Mouse (Mus musculus): Measurements from ENCODE around the gene Tmem203. TPM values are rescaled to one million over a fixed set of nuclear protein-coding genes. Genes with fewer than 3 reads are reported as not detected.

The Tmem203 gene
- total and polyA plus RNA-seq, 3 experiments: 21.2 to 28.3 (median 21.5) TPM

- no peaks in the 10 kb centered on the region for H3K9me3 ChIP-seq (replicated peaks; ENCODE audit: low read length)
- TF ChIP-seq POLR2AphosphoS2 (IDR thresholded peaks at IDR 0.05; ENCODE audit: low read depth, low read length) (no peak), TBP (conservative IDR thresholded peaks at IDR 0.05; ENCODE audit: low read depth, low read length) (no peak), PAX5 (IDR thresholded peaks at IDR 0.05; ENCODE audit: low read length) (no peak), TCF12 (IDR thresholded peaks at IDR 0.05; ENCODE audit: low read depth, low read length) (no peak), MAFK (IDR thresholded peaks at IDR 0.05; ENCODE audit: insufficient replicate concordance, low read length) (no peak), CTCF (conservative IDR thresholded peaks at IDR 0.05 in 1 of 2, IDR thresholded peaks at IDR 0.05 in 1 of 2; ENCODE audit: low read depth in 2 of 2, low read length in 2 of 2) (no peak), RCOR1 (conservative IDR thresholded peaks at IDR 0.05; ENCODE audit: low read depth, low read length) (no peak), NRF1 (IDR thresholded peaks at IDR 0.05; ENCODE audit: low read depth, low read length) (no peak)
- no peak for DNase-seq (ENCODE audit: extremely low read depth)
- H3K27ac ChIP-seq (ENCODE audit: insufficient read depth, low read depth): no peak overlapping the region
- dilution Hi-C loops (cut with MboI; ENCODE audit: extremely low pct_ligation_motif_present, extremely low pct_unique_long_range_greater_than_20kb, low sequenced_read_pairs): no loop called here
- peaks cover 3% of the 10 kb centered on the region for H3K27me3 ChIP-seq (replicated peaks)
- peaks cover 13 to 29% of the 10 kb centered on the region in 2 experiments for H3K4me1 ChIP-seq (ENCODE audit: control insufficient read depth in 1 of 2, insufficient read depth in 2 of 2)
- H3K36me3 ChIP-seq (replicated peaks in 1 of 2; ENCODE audit: control insufficient read depth in 1 of 2, insufficient read depth in 1 of 2, low read length in 1 of 2): peaks cover 29 to 40% of the 10 kb centered on the region in 2 experiments
- peak overlapping the region; percentile 78 to 93 (median 89) for H3K4me3 ChIP-seq (replicated peaks in 1 of 3; ENCODE audit: low read depth in 2 of 3, low read length in 2 of 3, poor library complexity in 1 of 3)
- H3K79me2 ChIP-seq (replicated peaks; ENCODE audit: control insufficient read depth, extremely low read depth, insufficient read depth, poor library complexity, severe bottlenecking): peaks cover 23% of the 10 kb centered on the region
- H3K4me2 ChIP-seq (ENCODE audit: insufficient read depth, low read depth, poor library complexity, severe bottlenecking): peak overlapping the region; percentile 89
- in situ Hi-C loops (cut with MboI; ENCODE audit: low pct_ligation_motif_present, low pct_unique_long_range_greater_than_20kb, low sequenced_read_pairs): no loop called here
- peak overlapping the region; percentile 84 for H3K9ac ChIP-seq (ENCODE audit: insufficient read depth, low read depth)
These were observed 44.6 kb upstream of the Tmem203 start for GRCm38 (mm10) chr2:25210686-25211085.

DNA sequence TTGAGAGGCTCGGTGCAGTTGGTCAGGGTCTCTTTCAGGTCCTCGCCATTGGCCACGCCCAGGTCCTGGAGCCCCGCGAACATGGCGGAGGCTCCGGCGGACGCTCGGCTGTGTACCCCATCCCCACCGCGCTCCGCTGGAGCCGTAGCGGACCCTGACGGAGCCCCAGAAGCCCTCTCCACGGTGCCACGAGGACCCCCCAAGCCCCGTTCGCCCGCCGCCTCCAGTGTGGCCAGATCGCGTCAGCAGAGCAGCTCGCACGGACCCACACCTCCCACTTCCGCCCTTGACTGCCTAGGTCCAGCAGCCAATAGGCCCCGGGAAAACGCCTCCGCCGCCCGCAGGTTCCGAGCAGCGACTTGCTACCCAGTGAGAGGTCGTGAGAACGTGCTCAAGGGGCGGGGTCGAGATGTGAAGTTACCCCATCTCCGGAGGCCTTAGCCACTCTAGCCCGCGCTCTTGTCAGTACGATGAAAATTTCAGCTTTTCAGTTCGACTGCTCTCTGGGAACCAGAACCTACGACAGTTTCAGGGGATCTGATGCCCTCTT, 44.0 kb upstream of the Tmem203 start, which contains the start of gene Nelfb:
Gene Nelfb (minus strand): TSS at position 369 of the 550 bp plus-strand sequence.
- H3K79me2 ChIP-seq (replicated peaks; ENCODE audit: control insufficient read depth, extremely low read depth, insufficient read depth, poor library complexity, severe bottlenecking): peaks cover 23% of the 10 kb centered on the region
- peaks cover 11 to 29% of the 10 kb centered on the region in 2 experiments for H3K4me1 ChIP-seq (ENCODE audit: control insufficient read depth in 1 of 2, insufficient read depth in 2 of 2)
- no peaks in the 10 kb centered on the region for H3K9me3 ChIP-seq (replicated peaks; ENCODE audit: low read length)
- peak within 1 kb of the TSS; percentile 89 for H3K4me2 ChIP-seq (ENCODE audit: insufficient read depth, low read depth, poor library complexity, severe bottlenecking)
- in situ Hi-C loops (cut with MboI; ENCODE audit: low pct_ligation_motif_present, low pct_unique_long_range_greater_than_20kb, low sequenced_read_pairs): no loop called here
- peaks cover 23 to 35% of the 10 kb centered on the region in 2 experiments for H3K36me3 ChIP-seq (replicated peaks in 1 of 2; ENCODE audit: control insufficient read depth in 1 of 2, insufficient read depth in 1 of 2, low read length in 1 of 2)
- peak within 1 kb of the TSS; percentile 56 for H3K27ac ChIP-seq (ENCODE audit: insufficient read depth, low read depth)
- dilution Hi-C loops (cut with MboI; ENCODE audit: extremely low pct_ligation_motif_present, extremely low pct_unique_long_range_greater_than_20kb, low sequenced_read_pairs): no loop called here
- H3K9ac ChIP-seq (ENCODE audit: insufficient read depth, low read depth): peak within 1 kb of the TSS; percentile 84
- DNase-seq (ENCODE audit: extremely low read depth): peak; percentile 95
- peaks cover 4% of the 10 kb centered on the region for H3K27me3 ChIP-seq (replicated peaks)
- peak within 1 kb of the TSS; percentile 78 to 93 (median 89) for H3K4me3 ChIP-seq (replicated peaks in 1 of 3; ENCODE audit: low read depth in 2 of 3, low read length in 2 of 3, poor library complexity in 1 of 3)
- no peak for TF ChIP-seq RAD21 (IDR thresholded peaks at IDR 0.05; ENCODE audit: low read depth, low read length)
- TF ChIP-seq GABPA (IDR thresholded peaks at IDR 0.05; ENCODE audit: insufficient replicate concordance, low read depth, low read length): peak; percentile 40; the same call in 1 of the 2 replicates
- 0 out of 2 replicates have a peak, but pooled peaks have one; percentile 27 for TF ChIP-seq CHD2 (IDR thresholded peaks at IDR 0.05; ENCODE audit: low read length)
- peak; percentile 74 for TF ChIP-seq MAX (IDR thresholded peaks at IDR 0.05; ENCODE audit: low read length)
- peak; percentile 74 for TF ChIP-seq MEF2A (IDR thresholded peaks at IDR 0.05; ENCODE audit: borderline replicate concordance, low read depth, low read length)
- peak; percentile 62 for TF ChIP-seq NRF1 (IDR thresholded peaks at IDR 0.05; ENCODE audit: low read depth, low read length)
- peak; percentile 91 for TF ChIP-seq TCF12 (IDR thresholded peaks at IDR 0.05; ENCODE audit: low read depth, low read length)
- peak; percentile 92 for TF ChIP-seq IRF4 (IDR thresholded peaks at IDR 0.05; ENCODE audit: low read depth, low read length)
- peak; percentile 97 for TF ChIP-seq MXI1 (IDR thresholded peaks at IDR 0.05; ENCODE audit: low read depth, low read length)
- no peak for TF ChIP-seq ZKSCAN1 (IDR thresholded peaks at IDR 0.05; ENCODE audit: borderline replicate concordance, low read depth, low read length)
- TF ChIP-seq MAFK (IDR thresholded peaks at IDR 0.05; ENCODE audit: insufficient replicate concordance, low read length): no peak
- TF ChIP-seq E2F4 (IDR thresholded peaks at IDR 0.05; ENCODE audit: insufficient replicate concordance, low read depth, low read length): peak; percentile 55; the same call in 1 of the 2 replicates
- peak; percentile 83 for TF ChIP-seq BHLHE40 (IDR thresholded peaks at IDR 0.05; ENCODE audit: low read depth, low read length)
- TF ChIP-seq POLR2AphosphoS2 (IDR thresholded peaks at IDR 0.05; ENCODE audit: low read depth, low read length): no peak; the same call in 1 of the 2 replicates
- TF ChIP-seq ETS1 (conservative IDR thresholded peaks at IDR 0.05; ENCODE audit: low read depth, low read length): peak; percentile 19; the same call in 1 of the 2 replicates
- TF ChIP-seq USF1 (IDR thresholded peaks at IDR 0.05; ENCODE audit: low read depth, low read length): 0 out of 2 replicates have a peak, but pooled peaks have one; percentile 2
- TF ChIP-seq SMC3 (IDR thresholded peaks at IDR 0.05; ENCODE audit: low read depth, low read length): no peak
- peak; percentile 93 for TF ChIP-seq HCFC1 (IDR thresholded peaks at IDR 0.05; ENCODE audit: low read depth, low read length)
- TF ChIP-seq NELFE (IDR thresholded peaks at IDR 0.05; ENCODE audit: low read depth, low read length): peak; percentile 86
- TF ChIP-seq ELF1 (IDR thresholded peaks at IDR 0.05; ENCODE audit: low read depth, low read length): peak; percentile 94
- TF ChIP-seq ZNF384 (IDR thresholded peaks at IDR 0.05; ENCODE audit: low read depth, low read length): no peak
- no peak for TF ChIP-seq CHD1 (IDR thresholded peaks at IDR 0.05; ENCODE audit: low read depth, low read length)
- TF ChIP-seq MYC (IDR thresholded peaks at IDR 0.05; ENCODE audit: low read depth, low read length): peak; percentile 76; the same call in 1 of the 2 replicates
- TF ChIP-seq CTCF (conservative IDR thresholded peaks at IDR 0.05 in 1 of 2, IDR thresholded peaks at IDR 0.05 in 1 of 2; ENCODE audit: low read depth in 2 of 2, low read length in 2 of 2): no peak
- peak; percentile 91 for TF ChIP-seq SIN3A (IDR thresholded peaks at IDR 0.05; ENCODE audit: low read length)
- no peak for TF ChIP-seq JUND (conservative IDR thresholded peaks at IDR 0.05; ENCODE audit: low read depth, low read length)
- TF ChIP-seq ZMIZ1 (IDR thresholded peaks at IDR 0.05; ENCODE audit: low read depth, low read length): peak; percentile 82; the same call in 1 of the 2 replicates
- 0 out of 2 replicates have a peak, but pooled peaks have one; percentile 32 for TF ChIP-seq TBP (conservative IDR thresholded peaks at IDR 0.05; ENCODE audit: low read depth, low read length)
